Mouse (Mus musculus) induced T-regulatory cell, adult 2 months (primary cell): ENCODE data around the gene Ntm.

Experiments used
- DNase-seq: peaks from one replicate; pipeline ENCODE4 v3.0.0-alpha.2; 2012; ENCODE audit warnings: low read depth

Ntm gene

DNA sequence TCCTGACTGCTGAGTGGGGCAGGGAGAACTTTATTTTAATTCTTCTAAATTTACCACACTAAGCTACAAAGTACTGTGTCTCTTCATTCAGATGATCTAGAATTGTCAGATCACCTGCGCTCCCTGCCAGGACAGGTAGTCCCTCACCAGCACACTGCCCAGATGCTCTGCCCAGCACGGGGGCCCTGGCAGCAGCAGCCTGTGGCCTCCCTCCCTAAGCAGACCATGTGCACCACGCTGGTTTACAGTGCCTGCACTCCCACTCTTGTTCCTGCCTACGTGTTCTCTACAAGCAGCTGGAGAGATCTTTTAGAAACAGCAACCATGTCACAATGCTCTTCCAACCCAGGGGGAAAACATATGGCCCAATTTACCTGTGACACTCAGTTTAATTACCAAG is 490.7 kb downstream of the Ntm start:
- no peak for DNase-seq

DNA sequence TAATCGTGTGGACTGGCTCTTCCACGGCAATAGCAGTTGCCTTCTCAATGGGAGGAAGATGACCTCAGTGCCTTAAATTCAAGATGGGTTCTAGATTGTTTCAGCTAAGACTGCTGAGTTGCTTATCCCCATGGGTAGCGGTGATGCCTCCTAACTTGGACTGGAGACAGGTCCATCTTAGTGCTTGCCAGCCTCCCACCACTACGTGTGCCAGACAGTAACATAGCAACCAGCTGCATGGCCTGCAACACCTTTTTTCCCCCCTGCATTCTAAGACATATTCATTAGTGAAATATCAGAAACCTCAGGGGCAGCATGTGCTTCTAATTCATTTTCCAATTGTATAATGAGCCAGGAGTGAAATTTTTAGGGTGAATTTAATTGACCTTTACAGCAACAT is 498.2 kb downstream of the Ntm start:
- no peak for DNase-seq

GRCm38 (mm10) chr9:29462970-29463593 is 499.9 kb downstream of the Ntm start:
- DNase-seq, result no peak

DNA sequence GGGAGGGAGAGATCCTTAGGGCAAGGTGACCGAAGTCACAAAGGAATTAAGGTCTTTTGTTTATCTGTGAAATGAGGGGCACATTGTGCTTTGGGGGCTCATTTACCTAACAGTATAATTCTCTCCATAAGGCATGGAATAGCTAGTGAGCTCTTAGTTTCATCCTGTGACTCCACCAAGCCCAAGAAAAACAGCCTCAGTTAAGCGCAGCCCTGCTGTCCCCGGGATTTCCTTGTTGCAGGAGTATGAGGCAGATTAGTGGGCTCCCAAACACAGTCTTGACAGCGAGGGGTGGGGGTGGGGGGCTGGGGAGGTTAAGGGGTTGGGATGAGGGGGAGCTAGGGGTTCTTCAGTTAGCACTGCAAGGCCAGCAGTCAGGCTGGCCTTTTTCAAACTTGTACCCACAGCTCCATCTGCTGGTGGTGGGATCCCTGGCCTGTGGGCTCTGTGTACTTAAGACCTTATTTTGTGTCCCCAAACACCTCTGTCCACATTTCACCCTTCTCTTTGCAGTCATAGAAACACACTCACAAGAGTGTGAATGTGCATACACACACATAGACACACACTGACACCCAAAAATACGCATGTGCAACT is 504.9 kb downstream of the Ntm start:
- no peak for DNase-seq

GRCm38 (mm10) chr9:29456014-29456413 is 506.9 kb downstream of the Ntm start:
- DNase-seq, result no peak

DNA sequence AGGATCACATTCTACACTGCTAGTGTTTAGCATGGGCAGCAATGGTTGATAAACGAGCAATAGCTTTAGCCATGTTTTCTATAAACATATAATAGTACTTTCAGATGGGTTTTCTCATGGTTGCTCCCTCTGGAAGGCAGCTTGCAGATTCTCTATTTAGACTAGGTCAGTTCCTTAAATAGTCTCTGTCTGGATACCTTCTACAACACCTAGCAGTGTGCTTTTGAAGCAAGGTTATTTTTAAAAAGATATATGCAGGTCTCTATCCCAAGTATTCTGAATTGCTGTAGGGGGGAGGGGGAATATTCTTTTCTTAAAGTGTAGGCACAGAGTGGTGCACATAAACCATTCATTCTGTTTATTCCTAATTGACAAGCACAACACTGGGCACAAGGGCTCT is 511.7 kb downstream of the Ntm start:
- DNase-seq, result no peak

DNA sequence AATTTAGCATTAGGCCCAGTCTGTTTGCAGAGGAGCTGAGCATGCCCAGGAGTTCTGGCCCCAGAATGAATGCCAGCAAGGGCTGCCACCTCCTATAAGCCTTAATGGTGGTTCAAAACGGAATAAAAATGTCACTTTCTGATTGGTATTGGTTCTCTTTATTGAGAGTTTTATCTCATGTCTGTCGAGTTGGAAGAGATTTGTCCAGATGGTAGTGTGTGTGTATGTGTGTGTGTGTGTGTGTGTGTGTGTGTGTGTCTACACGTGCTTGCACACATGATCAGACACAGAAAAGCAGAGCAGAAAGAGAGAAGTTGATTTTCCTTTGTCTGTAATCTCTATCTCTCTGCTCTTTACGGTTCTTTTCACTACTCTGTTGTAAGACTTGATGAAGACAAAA is 518.9 kb downstream of the Ntm start:
- no peak for DNase-seq

- no peak for DNase-seq
Measured at GRCm38 (mm10) chr9:29439401-29439800, 523.5 kb downstream of the Ntm start.

GRCm38 (mm10) chr9:29434611-29435010 is 528.3 kb downstream of the Ntm start:
- no peak for DNase-seq

DNA sequence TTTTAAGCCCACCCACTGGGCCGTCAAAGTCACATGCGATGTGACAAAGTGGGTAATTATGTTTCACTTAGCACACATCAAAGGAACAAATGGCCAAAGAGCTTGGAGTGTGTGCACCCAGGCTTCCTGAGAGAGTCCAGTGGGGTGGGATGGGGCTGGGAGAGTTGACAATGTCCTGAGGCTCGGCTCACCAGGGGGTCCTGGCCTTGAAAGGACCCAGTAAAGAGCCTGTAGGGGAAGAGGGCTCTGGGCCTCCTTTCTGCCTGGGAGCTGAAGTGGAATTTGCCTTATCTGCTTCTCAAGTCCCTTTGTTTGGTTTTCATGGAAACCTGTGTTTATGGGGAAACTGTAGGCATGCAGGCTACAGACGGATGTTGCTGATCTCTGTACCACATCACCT is 529.0 kb downstream of the Ntm start:
- DNase-seq, result no peak

DNA sequence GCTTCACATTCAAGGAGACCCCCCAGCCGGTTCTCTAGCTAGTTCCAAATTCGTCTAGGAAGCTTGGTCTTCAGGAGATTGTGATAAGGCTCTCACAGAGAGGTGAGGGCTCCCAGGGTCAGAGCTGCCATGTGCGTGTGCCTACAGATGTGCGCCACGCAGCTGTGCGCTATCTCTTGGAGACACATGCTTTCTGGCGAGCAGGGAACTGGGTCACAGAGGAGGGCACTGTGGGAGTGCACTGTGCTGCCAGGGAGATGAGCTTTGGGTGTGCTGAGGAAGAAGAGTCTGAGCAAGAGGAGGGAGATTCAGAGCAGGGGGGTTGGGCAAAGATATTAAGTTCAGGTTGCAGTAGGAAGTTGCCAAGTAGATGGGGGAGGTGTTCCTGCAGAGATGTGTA is 529.8 kb downstream of the Ntm start:
- no peak for DNase-seq

GRCm38 (mm10) chr9:29431590-29431989 is 531.4 kb downstream of the Ntm start:
- no peak for DNase-seq

DNA sequence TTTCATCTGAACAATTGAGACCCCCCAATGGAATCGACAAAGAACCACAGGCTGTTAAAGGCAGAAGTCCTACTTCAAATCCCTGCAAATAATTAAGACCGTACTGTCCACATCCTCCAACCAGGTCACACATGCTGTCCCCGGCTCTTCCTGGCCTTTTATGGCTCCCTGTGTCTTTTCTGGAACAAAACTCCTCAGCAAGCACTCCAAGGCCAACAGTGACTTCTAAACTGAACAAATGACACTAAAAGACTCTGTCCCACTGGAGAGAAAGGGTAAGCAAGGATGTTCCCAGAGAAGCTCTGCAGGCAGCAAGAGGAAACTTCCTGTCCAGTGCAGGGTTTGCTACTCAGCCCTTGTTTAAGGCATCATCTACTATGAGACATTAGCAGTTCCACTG is 532.8 kb downstream of the Ntm start:
- no peak for DNase-seq

DNA sequence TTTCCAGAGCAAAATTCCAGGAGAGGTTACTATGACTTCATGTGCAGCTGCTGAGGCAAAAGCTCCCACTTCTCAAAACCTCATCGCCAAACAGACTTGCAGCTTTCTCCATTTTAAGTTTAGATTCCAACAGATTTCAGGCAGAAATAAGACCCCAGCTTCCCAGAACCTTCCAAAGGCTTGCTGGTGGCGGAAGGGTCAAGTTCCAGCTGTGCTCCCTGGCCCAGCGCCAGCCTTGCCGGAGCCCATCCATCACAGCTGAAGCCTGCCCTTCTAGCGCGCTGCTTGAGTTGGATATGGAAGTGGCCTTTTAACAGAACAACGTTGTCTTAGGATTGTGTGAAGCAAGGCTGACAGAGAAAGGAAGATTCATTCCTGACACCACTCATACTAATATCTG is 534.6 kb downstream of the Ntm start:
- no peak for DNase-seq

GRCm38 (mm10) chr9:29426261-29426660 is 536.7 kb downstream of the Ntm start:
- DNase-seq, result no peak

GRCm38 (mm10) chr9:29415578-29415977 is 547.4 kb downstream of the Ntm start:
- no peak for DNase-seq

DNA sequence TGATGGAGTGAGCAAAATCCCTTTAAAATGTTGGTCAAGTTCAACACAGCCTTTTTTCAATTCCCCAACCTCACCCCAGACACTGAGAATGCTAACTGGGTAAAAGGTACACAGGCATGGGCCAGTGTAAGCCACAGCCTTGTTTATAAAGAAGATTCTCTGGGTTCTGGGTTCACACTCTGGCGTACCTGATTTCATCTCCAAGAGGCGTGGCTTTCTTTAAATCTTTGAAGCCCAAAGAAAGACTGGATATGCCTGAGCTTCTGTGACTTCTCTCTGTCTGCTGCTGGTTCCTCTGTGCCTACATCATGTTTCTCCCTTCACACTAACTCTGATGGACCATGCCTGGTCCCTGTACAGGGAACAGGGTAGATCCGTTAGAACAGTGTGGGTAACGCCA is 549.8 kb downstream of the Ntm start:
- DNase-seq, result no peak

- no peak for DNase-seq
Measured at GRCm38 (mm10) chr9:29412181-29412771, 550.7 kb downstream of the Ntm start.

DNA sequence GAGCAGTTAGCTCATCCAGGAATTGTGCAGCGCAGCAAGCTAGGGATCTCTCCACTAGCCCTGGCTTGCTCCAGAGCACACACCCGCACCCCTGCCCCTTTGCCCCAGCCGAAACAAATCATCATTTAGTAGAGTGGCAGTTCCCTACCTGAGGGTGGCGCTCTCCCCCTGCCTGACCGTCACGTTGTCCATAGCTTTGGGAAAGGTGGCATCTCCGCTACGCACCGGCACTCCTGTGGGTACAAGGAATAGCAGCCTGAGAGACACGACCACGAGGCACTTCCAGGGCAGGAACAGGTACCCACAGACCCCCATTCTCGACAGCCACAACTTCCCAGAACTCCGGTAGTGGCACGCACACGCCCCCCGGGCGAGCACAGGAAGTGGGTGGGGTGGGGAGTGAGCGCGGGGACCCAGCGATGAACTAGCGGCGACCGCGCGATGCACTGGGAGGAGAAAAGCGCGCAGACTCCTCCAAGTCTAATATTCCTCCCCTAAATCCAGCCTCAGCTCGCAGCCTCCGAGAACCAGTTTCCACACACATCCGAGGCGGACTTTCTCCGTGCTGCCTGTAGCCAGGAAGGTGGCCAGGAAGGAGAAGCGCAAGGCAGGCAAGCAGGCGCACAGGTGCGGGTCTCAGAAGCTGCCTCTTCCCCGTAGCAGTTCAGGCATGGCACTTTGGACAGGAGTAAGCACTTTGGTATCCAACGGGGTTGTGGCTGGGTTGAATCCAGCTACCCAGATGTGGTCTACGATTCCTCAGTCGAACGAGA is 551.3 kb downstream of the Ntm start:
- DNase-seq, result no peak

DNA sequence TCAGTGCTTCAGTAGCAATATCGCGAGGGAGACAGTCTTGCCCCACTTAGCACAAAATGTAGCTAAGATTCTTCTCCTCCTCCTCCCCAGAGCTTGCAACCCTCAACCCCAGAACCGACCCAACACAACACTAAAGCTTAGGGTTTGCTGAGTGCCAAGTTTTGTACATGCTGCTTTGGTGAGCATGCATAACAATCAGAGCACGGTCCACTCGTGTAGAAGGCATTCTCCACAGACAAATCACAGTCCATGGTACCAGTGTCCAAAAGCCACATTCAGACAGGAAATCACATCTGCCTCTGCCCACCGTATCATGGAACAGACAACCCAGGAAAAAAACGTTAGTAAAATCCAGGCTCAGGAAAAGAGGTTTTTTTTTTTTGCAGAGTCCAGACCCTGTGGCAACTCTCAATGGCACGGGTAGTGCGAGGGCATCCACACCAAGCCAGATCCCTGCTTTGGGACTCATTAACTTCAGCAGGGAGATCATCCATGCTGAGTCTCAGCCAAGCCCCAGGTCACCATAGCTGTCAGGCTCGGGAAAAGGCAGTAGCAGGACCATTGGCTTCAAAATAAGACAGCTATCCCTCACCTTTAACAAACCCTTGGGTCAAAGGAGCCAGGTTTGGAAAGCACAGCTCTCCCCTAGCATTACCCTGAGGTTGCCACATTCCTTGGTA is 552.1 kb downstream of the Ntm start:
- DNase-seq, result no peak

DNA sequence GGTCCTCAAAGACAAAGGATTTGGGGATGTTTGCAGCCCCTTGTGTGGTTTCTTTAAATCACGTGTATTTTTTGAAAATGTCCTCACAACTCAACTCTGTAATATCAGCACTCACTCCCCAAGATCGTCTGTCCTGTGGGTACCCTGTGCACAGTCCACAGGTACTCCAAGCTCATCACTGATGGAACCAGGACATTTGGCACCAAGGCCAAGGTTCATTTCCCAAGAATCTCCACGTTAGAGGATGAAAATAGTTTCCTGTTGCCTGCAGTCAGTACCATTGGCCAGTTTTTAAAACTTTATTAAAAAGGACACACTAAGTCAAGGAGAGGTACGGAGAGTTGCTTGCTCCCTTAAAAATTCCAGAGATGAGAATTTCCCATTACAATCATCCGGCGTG is 552.7 kb downstream of the Ntm start:
- DNase-seq, result no peak

DNA sequence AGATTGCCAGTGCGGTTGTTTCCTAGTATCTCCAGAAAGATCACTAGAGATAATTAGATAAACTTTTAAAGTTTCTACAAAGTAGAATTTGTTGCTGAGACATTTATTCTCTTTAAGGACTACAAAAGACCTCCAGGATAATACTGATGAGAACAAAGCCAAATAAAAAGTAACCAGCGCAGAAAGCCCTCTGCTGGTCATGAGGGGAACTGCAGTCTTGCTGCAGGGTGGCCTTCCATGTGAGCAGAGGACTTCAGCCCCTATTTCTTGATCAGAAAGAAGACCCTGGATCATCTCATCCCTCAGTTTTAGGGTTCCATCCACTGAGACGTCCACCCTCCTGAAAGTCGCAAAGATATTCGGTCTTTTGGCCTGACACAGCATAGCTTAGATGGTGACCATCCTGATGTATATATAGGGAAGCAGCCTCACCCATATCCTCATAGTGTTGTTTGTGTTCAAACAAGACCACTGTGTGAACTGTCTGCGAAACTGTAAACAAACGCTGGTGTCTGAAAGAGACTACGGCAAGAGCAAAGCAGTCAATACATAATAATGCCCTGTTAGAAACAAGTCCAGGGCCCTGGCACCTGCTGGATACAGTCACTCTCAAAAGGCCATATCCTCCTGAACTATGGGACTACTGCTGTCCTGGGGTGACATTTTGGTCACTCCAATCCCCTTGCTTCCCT is 553.6 kb downstream of the Ntm start:
- DNase-seq, result peak; percentile 9
